Mouse (Mus musculus) layer of hippocampus, postnatal 25 days (tissue): Measurements from ENCODE around the gene Klk9. TPM values are rescaled to one million over a fixed set of nuclear protein-coding genes. Genes with fewer than 3 reads are reported as not detected.

ENCODE experiments used
- DNase-seq, 2 experiments: peaks; one replicate each; pipeline ENCODE4 v3.0.0; 2022; ENCODE audit warnings: mixed read lengths in 2 of 2, low spot score in 1 of 2; ENCODE audit errors: extremely low spot score in 1 of 2
- total RNA-seq, 2 experiments: library from RNA; stranded (reverse); gene quantifications; 2 replicates each; pipeline ENCODE4 v1.2.3; 2021

The Klk9 gene
- total RNA-seq = under 1 TPM in 1 of 2 experiments, not detected in 1; 0.23 TPM

DNA sequence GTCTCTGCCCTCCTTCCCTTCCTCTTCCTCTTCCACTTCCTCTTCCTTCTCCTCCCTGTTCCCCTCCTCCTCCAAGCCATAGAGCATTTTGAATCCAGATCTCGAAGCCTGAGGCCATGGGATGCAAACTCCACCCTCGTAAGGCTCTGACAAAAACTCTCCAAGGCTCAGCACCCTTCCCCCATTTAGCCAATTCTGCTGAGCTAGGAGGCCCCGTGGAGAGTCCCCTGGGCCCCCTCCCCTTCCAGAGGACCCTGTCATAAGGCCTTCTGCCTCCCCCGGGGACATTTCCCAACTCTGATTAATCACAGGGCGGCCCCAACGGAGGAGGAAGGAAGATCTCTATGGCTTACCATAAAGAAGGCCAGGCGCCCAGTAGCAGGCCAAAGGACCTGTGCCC, at the start of gene Klk9:
Gene Klk9, plus strand, starts transcription at position 301 of the 400 bp plus-strand sequence.
- DNase-seq = no peak

DNA sequence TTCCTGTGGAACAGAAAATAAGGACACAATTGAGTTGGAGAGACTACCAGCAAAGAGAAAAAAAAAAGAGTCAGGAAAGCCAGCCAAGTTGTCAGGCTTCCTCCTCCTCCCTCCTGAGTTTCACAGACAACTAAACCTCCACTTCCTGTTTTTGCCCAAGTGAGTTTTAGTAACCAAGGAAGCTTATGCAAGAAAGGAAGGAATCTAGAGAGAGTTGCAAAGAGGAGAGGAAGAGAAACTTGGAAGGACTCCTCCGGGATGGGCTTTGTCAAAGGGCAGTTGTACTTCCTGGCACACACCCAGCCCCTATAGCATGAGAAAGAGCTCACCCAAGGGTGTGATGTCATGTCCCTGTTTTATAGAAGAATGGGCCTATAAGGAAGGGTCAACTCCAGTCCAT, 43.9 kb upstream of the Klk9 start:
- no peak for DNase-seq

DNA sequence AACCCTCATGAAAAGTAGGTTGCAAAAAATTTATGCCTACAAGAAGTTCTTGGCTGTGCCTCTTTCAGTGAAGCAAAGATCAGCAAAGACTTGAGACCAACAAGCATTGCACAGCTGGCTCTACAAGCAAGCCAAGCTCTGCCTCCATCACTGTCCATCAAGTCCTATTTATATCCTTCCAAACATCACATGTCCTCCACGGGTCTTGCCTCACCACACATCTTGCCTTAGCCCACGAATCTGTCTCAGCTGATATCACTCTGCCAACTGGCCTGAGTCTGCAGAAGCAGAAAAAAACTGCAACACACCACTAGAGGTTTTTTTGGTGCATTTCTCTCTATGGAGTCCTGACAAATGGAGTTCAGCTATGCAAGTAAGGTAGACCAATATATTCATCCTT, 38.9 kb upstream of the Klk9 start:
- DNase-seq = no peak

DNA sequence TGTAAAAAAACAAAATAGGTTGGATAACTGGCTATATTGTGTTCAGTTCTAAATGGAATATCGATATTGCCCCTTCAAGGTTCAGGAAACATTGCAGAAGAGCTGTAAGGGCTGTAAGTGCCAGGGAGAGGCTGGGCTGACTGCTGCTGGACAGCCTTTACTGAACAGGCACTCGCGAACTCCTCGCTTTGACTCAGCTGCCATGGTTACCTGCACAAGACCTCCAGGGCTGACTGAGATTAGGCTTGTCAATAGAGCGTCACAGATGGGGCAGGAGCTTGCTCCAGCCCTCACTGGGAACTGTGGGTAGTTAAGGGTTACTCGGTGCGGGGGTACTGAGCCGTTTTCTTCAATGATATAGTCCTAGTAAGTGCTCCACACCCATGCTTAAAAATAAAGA, 25.2 kb upstream of the Klk9 start:
- DNase-seq = no peak

DNA sequence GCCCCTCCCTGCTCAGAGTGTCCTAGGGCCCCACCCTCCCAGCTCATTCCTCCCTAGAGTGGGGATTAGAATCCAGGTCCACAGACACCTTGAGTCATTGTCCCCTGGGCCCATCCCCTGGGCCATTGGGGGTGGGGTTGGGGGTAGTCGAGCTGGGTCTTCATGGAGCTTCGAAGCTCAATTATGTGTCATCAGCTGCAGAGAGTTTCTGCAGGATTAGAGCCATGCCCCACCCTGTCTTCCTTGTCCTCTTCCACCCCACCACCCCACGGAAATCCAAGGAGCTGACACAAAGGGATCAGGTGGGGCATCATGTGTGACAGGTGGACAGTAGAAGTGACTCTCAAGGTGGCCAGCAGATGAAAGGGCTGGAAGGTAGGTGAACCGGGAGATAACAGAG, 23.1 kb upstream of the Klk9 start, which contains the start of gene Klk12:
Gene Klk12, plus strand, starts transcription at position 301 of the 400 bp plus-strand sequence.
- DNase-seq = no peak

DNA sequence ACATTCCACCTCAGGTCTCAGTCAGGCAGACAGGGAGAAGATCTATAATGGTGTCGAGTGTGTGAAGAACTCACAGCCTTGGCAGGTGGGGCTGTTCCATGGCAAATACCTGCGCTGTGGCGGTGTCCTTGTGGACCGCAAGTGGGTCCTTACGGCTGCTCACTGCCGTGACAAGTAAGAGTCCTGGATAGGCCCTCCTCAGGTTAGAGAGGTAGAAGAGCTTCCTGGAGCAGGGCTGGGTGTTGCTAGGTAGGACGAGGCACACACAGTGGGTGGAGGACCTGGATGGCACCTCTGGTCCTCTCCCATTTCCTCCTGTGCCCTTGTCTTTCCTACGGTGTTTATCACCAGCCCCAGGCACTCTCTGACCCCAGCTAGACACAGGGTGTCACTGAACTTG, 22.1 kb upstream of the Klk9 start:
- no peak for DNase-seq

DNA sequence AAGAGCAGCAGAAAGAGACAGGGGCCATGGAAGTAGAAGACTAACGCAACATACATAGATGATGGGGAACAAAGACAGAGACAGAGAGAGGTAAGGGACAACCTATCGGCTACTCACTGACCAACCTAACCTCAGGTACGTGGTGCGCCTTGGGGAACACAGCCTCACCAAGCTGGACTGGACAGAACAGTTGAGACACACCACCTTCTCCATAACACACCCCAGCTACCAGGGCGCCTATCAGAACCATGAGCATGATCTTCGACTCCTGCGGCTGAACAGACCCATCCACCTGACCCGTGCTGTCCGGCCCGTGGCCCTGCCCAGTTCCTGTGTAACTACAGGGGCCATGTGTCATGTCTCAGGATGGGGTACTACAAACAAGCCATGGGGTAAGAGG, 21.0 kb upstream of the Klk9 start:
- no peak for DNase-seq

DNA sequence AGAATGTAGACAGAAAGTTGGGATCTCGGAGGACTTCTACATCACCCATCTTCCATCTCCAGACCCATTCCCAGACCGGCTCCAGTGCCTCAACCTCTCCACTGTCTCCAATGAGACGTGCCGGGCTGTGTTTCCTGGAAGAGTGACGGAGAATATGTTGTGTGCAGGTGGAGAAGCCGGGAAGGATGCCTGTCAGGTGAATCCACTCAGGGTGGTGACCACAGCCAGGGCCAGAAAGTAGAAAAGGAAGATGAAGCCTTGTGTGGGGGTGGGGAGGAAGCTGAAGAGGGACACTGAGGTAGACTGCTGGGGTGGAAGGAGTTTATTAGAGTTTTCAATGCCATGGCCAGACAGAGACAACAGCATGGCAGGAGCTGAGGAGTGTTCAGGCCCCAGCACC, 19.8 kb upstream of the Klk9 start:
- no peak for DNase-seq

DNA sequence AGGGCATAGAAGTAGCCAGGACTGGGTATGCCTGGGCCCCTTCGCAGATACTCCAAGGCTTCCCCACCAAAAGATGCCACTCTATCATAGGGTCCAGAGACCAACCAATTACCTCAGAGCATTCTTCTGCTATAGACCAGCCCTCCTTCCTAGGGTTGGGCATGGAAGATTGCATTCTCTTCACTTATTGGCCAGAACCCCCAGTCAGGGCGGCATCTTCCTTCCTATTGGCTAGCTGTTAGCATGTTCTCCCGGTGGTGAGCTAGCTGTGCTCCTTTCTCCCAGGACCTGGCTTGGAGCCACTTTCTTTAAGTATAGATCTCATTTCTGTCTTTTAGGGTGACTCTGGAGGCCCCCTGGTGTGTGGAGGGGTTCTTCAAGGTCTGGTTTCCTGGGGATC, 18.8 kb upstream of the Klk9 start:
- no peak for DNase-seq

DNA sequence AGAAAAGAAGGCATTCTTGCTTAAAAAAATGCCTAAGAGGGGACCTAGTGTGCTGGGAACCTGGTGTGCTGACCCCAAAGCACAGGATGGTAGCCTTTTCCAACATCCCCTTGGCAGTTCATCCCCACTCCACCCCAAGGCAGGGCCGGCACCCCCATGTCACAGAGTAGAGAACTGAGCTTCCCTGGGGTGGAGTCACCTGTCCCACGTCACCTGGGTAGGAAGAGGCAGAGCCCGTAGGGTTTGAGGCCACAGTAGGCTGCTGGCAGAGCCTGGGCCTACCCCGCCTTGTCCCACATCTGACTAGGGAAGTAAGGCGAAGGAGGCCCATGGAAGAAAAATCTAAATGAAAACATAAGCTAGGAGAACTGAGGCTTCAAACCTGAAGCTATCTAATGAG, 17.3 kb upstream of the Klk9 start, which contains the start of gene Klk11:
Gene Klk11, plus strand, starts transcription at position 241 of the 400 bp plus-strand sequence.
- DNase-seq = no peak

DNA sequence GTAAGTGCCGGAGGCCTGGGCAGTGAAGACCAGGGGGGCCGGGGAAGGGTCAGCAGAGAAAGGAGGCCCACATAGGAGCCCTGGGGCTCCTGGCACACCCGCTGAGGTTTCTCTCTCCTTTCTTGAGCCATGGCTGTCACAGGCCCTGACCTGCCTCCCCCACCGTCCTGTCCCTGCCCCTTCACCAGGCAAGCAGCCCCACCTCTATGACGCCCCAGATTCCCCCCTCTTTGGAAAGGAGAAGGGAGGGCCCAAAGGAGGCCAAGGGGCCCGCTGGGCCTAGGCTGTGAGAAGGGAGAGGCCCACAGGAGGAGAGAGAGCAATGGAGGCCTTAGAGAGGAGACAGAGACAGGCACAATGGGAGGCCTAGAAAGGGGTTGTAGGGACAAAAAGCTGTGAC, 16.9 kb upstream of the Klk9 start:
- no peak for DNase-seq

DNA sequence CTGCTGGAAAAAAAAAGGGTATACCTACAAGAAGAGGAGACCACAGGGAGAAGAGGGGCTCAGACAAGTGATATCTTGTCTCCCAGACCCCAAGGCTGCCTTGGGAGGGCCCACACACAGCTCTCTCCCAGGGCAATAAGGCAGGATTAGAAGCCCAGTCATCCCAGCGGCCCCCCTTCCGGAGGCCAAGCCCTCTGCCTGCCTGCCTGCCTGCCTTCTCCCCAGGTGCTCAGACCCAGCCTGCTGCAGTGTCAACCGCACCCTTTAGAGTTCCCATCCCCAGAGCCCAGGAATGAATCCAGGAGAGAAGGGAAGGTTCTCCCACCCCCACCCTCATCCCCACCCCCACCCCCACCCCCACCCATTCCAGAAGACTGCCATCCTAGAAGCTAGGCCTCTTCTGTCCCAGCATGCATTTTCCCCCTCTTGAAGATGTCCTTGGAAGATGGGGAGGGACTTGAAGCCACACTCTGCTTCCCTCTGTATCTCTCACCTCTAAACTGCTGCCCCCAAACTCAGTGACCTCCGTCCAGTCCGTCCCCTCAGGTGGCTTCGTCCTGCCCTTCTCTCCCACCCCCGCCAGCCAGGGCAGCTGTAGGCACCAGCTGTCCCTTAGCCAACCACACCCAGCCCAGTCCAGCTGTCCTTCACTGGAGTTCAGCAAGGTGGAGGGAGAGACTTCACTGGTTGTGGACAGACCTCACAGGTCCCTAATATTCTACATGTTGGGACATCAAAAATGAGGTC, 16.2 kb upstream of the Klk9 start:
- DNase-seq = no peak

DNA sequence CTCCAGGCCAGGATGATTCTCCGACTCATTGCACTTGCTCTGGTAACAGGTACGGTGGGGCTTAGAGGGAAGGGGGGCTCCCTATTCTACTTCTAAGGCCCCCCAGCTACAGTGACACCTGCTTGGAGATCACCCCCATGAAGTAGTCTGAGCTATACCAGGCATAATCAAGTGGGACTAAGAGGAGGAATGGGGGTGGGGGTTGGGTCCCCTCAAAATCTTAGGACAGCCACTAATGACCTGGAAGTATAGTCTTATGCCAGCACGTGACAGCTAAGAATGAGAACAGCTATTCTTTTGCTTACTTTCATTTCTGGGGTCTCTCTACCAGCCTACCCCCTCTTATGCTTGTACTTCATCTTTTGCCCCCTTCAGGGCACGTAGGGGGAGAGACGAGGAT, 15.2 kb upstream of the Klk9 start:
- no peak for DNase-seq

DNA sequence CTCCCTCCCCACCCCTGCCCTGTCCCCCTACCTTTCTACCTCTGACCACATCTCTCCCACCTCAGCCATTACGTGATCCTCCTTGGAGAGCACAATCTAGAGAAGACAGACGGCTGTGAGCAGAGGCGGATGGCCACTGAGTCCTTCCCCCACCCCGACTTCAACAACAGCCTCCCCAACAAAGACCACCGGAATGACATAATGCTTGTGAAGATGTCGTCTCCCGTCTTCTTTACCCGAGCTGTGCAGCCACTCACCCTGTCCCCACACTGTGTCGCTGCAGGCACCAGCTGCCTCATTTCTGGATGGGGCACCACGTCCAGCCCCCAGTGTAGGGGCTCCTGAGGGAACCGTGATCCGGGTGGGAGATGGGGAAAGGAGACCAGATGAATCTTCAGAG, 14.3 kb upstream of the Klk9 start:
- DNase-seq = no peak

DNA sequence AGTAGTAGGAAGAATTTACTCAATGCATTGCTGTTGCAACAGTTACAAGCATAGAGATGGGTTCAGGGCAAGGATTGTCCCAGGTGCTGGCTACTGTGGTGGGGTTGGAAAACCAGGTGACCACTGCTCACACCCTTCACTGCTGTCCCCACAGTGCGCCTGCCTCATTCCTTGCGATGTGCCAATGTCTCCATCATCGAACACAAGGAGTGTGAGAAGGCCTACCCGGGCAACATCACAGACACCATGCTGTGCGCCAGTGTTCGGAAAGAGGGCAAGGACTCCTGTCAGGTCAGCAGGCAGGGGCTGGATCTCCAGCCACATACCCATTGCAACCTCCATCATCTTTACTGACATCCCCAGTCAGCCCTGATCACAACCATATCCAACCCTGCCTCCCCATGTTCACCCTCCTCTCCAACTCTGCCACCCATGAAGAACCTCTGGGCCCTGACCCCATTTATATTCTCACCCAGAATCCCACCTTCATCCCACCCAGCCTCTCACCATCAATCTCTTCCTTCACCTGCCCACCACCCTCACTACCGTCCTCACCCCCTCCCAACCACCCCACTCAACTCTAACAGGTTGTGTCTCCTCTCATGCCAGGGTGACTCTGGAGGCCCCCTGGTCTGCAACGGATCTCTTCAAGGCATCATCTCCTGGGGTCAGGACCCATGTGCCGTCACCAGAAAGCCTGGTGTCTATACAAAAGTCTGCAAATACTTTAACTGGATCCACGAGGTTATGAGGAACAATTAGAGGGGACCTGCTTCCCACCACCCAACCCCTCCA, 13.3 kb upstream of the Klk9 start:
- no peak for DNase-seq

DNA sequence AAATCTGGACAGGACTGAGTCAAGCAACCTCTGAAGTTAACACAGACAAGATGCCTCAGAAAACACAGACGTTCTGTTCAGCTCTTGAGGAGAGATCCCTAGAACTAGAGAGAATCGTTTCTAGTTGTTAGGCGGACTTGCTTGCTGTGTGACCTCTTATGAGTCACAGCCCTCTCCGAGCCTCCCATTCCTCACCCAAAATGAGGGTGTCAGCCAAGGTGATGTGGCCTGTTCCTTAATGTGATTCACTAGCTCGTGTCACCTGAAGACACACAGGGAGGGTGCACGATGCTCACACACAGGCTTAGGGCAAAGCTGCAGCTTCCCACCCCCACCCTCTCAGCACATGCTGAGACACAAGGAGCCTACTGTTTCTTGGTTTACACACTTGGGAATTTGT, 11.4 kb upstream of the Klk9 start:
- no peak for DNase-seq

DNA sequence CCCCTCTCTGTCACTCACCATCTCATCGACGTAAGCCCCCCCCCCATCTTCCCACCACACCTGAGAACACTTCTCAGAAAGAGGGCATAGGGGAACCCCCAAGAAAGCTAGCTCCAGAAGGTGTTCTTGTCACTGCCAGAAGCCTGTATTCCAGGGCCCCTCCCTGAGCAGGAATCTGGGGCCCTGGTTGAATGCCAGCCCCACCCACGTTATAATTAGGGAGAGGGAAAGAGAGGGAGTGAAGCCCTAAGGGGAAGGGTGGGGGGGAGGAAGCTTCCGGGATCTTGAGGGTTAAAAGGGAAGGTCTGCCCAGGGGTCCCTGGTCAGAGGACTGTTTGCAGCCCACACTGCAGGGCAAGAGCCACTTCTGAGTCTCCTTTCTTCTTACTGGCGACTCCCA, 10.9 kb upstream of the Klk9 start, which contains the start of gene Klk10:
Gene Klk10, plus strand, starts transcription at position 290 of the 400 bp plus-strand sequence.
- DNase-seq = peak in 1 of 2 experiments; percentile 23

DNA sequence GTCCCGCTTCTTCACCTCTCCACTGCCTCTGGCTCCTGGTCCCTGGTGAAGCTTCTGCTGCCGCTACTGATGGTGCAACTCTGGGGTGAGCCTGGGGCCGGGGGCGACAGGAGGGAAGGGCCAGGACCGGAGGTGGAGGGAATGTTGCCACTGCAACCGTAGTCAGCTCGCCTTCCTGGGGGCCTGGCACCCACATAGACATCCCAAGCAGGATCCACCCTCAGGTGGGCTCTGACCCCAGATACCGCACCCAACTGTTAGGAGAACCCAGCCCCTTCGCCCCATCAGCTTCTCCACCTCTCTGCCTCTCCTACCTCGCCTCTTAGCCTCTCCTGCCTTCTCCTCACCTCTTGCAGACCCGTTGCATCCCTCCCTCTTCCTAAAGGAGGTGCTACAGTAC, 10.2 kb upstream of the Klk9 start:
- DNase-seq = no peak

DNA sequence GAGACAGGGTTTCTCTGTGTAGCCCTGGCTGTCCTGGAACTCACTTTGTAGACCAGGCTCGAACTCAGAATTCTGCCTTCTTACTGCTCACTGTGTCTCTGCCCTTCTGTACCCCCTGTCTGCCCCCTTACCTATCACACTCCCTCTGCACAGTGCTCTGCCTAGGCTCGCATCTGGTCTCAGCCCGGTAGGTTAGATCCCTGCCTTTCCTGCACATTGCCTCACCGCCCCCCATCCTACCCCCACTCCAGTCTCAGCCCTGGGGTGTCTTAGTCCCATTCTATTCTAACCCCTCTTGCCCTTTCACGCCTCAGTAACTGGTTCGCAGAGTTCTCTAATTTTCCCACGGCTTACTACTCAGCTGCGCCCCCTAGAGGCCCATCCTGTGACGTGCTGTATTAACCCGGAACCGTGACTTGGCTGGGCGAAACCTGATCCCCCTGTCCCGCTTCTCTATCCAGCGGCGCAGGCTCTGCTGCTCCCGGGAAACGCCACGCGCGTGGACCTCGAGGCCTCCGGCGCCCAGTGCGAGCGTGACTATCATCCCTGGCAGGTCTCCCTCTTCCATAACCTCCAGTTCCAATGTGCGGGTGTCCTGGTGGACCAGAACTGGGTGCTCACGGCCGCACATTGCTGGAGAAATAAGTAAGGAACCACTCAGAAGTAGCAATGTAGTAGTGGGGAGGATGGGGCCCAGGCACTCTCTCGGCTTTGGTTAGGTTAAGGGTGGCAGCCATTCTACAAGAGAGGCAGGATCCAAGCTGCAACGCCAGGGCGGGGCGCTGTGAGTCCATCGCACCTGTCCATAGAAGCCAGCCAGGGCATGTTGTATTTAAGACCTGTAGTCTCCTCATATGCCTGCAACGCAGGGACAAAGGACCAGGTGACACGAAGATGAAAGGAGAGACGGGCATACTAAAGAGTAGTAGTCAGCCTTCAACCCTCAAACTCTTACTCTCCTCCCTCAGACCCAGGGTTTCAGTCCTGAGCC, 9.1 kb upstream of the Klk9 start:
- DNase-seq = peak; percentile 67 to 88

DNA sequence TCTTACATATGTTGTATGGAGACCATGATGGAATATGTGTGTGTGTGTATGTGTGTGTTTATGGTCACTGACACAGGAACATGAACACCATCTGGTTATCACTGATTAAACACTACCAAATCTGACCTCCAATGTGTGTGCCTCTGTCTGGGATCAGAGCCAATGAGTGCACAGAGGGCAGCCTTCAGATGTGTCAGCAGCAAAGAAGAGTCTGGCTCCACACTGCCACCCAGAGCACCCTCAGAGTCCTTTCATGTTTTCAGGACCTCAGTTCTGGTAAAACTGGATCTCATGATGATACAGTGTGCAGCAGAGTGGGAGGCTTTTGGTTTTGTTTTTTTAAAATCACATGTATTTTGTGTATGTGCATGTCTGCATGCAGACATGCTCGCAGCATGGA, 6.4 kb upstream of the Klk9 start:
- no peak for DNase-seq

DNA sequence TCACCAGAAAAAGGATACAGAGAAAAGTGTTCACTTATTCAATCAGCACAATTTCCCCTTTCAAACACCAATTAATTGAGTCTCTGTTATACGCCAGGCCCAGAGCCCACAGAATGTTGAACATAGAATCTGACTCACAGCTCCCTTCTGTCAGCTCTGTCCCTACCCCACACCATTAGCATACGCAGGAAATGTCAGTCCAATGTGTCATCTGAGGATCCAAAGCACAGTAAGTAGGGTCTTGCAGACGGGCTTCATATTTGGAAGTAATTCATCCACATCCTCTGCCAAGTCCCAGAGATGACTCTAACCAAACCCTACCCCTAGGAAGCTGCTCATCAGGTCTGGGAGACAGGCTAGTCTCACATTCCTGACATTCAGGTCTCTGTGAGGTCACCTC, 3.6 kb upstream of the Klk9 start:
- DNase-seq = no peak
